Mouse (Mus musculus): ENCODE results near the gene Gatd1. TPM values are rescaled to one million over a fixed set of nuclear protein-coding genes. Genes with fewer than 3 reads are reported as not detected.

Gene Gatd1
- polyA plus RNA-seq, 1 experiment, result 33.6 TPM

GRCm38 (mm10) chr7:141364349-141365048, 49.4 kb downstream of the Gatd1 start:
- Histone ChIP-seq H3K27ac (ENCODE audit: control insufficient read depth, insufficient read depth, low read depth, low read length, poor library complexity) (peak overlapping the region; percentile 49; the same call in 1 of the 2 replicates), H3K4me3 (replicated peaks; ENCODE audit: control insufficient read depth, low read depth, low read length) (no peak overlapping the region), H3K4me1 (ENCODE audit: control insufficient read depth, insufficient read depth, low read length) (peaks cover 3% of the 10 kb centered on the region; the same call in 1 of the 2 replicates)
- no peak for TF ChIP-seq POLR2A (IDR thresholded peaks at IDR 0.05; ENCODE audit: borderline replicate concordance, control insufficient read depth, low read depth, low read length)
- no peak for TF ChIP-seq CTCF (IDR thresholded peaks at IDR 0.05; ENCODE audit: control insufficient read depth, insufficient read depth, low read length)
- WGBS, result 61% methylated on average over 5 of the region's 5 CpGs

- TF ChIP-seq POLR2A (IDR thresholded peaks at IDR 0.05; ENCODE audit: borderline replicate concordance, control insufficient read depth, low read depth, low read length) (no peak), CTCF (IDR thresholded peaks at IDR 0.05; ENCODE audit: control insufficient read depth, insufficient read depth, low read length) (no peak)
- peak overlapping the region; percentile 54 for H3K27ac ChIP-seq (ENCODE audit: control insufficient read depth, insufficient read depth, low read depth, low read length, poor library complexity)
- WGBS, result 62% methylated on average over 2 of the region's 2 CpGs
- H3K4me1 ChIP-seq (ENCODE audit: control insufficient read depth, insufficient read depth, low read length), result peaks cover 3% of the 10 kb centered on the region; the same call in 1 of the 2 replicates
- no peak overlapping the region for H3K4me3 ChIP-seq (replicated peaks; ENCODE audit: control insufficient read depth, low read depth, low read length)
Measured at GRCm38 (mm10) chr7:141363752-141364125, 50.2 kb downstream of the Gatd1 start.

GRCm38 (mm10) chr7:141363106-141363751, 50.7 kb downstream of the Gatd1 start:
- 55% methylated on average over 4 of the region's 4 CpGs for WGBS
- H3K4me1 ChIP-seq (ENCODE audit: control insufficient read depth, insufficient read depth, low read length), result peaks cover 3% of the 10 kb centered on the region; the same call in 1 of the 2 replicates
- H3K27ac ChIP-seq (ENCODE audit: control insufficient read depth, insufficient read depth, low read depth, low read length, poor library complexity), result peak overlapping the region; percentile 54
- TF ChIP-seq POLR2A (IDR thresholded peaks at IDR 0.05; ENCODE audit: borderline replicate concordance, control insufficient read depth, low read depth, low read length), result no peak
- TF ChIP-seq CTCF (IDR thresholded peaks at IDR 0.05; ENCODE audit: control insufficient read depth, insufficient read depth, low read length), result peak; percentile 72
- H3K4me3 ChIP-seq (replicated peaks; ENCODE audit: control insufficient read depth, low read depth, low read length), result no peak overlapping the region

GRCm38 (mm10) chr7:141361510-141361909, 52.4 kb downstream of the Gatd1 start:
- peaks cover 3% of the 10 kb centered on the region; the same call in 1 of the 2 replicates for H3K4me1 ChIP-seq (ENCODE audit: control insufficient read depth, insufficient read depth, low read length)
- H3K4me3 ChIP-seq (replicated peaks; ENCODE audit: control insufficient read depth, low read depth, low read length), result no peak overlapping the region
- TF ChIP-seq CTCF (IDR thresholded peaks at IDR 0.05; ENCODE audit: control insufficient read depth, insufficient read depth, low read length), result no peak
- no peak for TF ChIP-seq POLR2A (IDR thresholded peaks at IDR 0.05; ENCODE audit: borderline replicate concordance, control insufficient read depth, low read depth, low read length)
- H3K27ac ChIP-seq (ENCODE audit: control insufficient read depth, insufficient read depth, low read depth, low read length, poor library complexity), result no peak overlapping the region
- 30% methylated on average over 24 of the region's 24 CpGs for WGBS

Other genes starting within 250 kb of the Gatd1 start
- 17.8 and 27.6 TPM in 2 replicates for gene Rnh1, start 241.3 kb downstream of the Gatd1 start, polyA plus RNA-seq (2011; ENCODE audit: insufficient read depth, insufficient read length, low replicate concordance, missing spikeins)
- gene Hras, start 220.1 kb downstream of the Gatd1 start, polyA plus RNA-seq (2011; ENCODE audit: insufficient read depth, insufficient read length, low replicate concordance, missing spikeins), result 108 and 168 TPM in 2 replicates
- gene Lrrc56, start 220.0 kb downstream of the Gatd1 start, polyA plus RNA-seq (2011; ENCODE audit: insufficient read depth, insufficient read length, low replicate concordance, missing spikeins), result 2.2 and 3.1 TPM in 2 replicates
- 0.47 and 1.9 TPM in 2 replicates for gene Lmntd2, start 200.1 kb downstream of the Gatd1 start, polyA plus RNA-seq (2011; ENCODE audit: insufficient read depth, insufficient read length, low replicate concordance, missing spikeins)
- gene Rassf7, start 198.3 kb downstream of the Gatd1 start, polyA plus RNA-seq (2011; ENCODE audit: insufficient read depth, insufficient read length, low replicate concordance, missing spikeins), result 10.1 and 17.9 TPM in 2 replicates
- 76.7 and 130 TPM in 2 replicates for gene Phrf1, start 185.4 kb downstream of the Gatd1 start, polyA plus RNA-seq (2011; ENCODE audit: insufficient read depth, insufficient read length, low replicate concordance, missing spikeins)
- 37.9 and 60.3 TPM in 2 replicates for gene Irf7, start 147.7 kb downstream of the Gatd1 start, polyA plus RNA-seq (2011; ENCODE audit: insufficient read depth, insufficient read length, low replicate concordance, missing spikeins)
- gene Cdhr5, start 137.3 kb downstream of the Gatd1 start, polyA plus RNA-seq (2011; ENCODE audit: insufficient read depth, insufficient read length, low replicate concordance, missing spikeins), result not detected in 2 replicates
- not detected in 2 replicates for gene Sct, start 135.0 kb downstream of the Gatd1 start, polyA plus RNA-seq (2011; ENCODE audit: insufficient read depth, insufficient read length, low replicate concordance, missing spikeins)
- gene Drd4, start 122.1 kb downstream of the Gatd1 start, polyA plus RNA-seq (2011; ENCODE audit: insufficient read depth, insufficient read length, low replicate concordance, missing spikeins), result not detected in 2 replicates
- gene Deaf1, start 86.4 kb downstream of the Gatd1 start, polyA plus RNA-seq (2011; ENCODE audit: insufficient read depth, insufficient read length, low replicate concordance, missing spikeins), result 49.1 and 51.4 TPM in 2 replicates
- gene Tmem80, start 86.4 kb downstream of the Gatd1 start, polyA plus RNA-seq (2011; ENCODE audit: insufficient read depth, insufficient read length, low replicate concordance, missing spikeins), result 23.5 and 33.0 TPM in 2 replicates
- 0.57 and 0.79 TPM in 2 replicates for gene Eps8l2, start 75.3 kb downstream of the Gatd1 start, polyA plus RNA-seq (2011; ENCODE audit: insufficient read depth, insufficient read length, low replicate concordance, missing spikeins)
- gene Taldo1, start 21.9 kb downstream of the Gatd1 start, polyA plus RNA-seq (2011; ENCODE audit: insufficient read depth, insufficient read length, low replicate concordance, missing spikeins), result 324 and 522 TPM in 2 replicates
- gene Cend1, start 15.4 kb upstream of the Gatd1 start, polyA plus RNA-seq (2011; ENCODE audit: insufficient read depth, insufficient read length, low replicate concordance, missing spikeins), result 3.4 TPM in 1 of 2 replicates, not detected in the other
- gene Slc25a22, start 23.8 kb upstream of the Gatd1 start, polyA plus RNA-seq (2011; ENCODE audit: insufficient read depth, insufficient read length, low replicate concordance, missing spikeins), result 18.1 and 30.3 TPM in 2 replicates
- gene Pidd1, start 29.9 kb upstream of the Gatd1 start, polyA plus RNA-seq (2011; ENCODE audit: insufficient read depth, insufficient read length, low replicate concordance, missing spikeins), result 19.4 and 39.6 TPM in 2 replicates
- gene Rplp2, start 33.2 kb upstream of the Gatd1 start, polyA plus RNA-seq (2011; ENCODE audit: insufficient read depth, insufficient read length, low replicate concordance, missing spikeins), result 2,580 and 2,615 TPM in 2 replicates
- gene Pnpla2, start 41.1 kb upstream of the Gatd1 start, polyA plus RNA-seq (2011; ENCODE audit: insufficient read depth, insufficient read length, low replicate concordance, missing spikeins), result 14.4 and 21.3 TPM in 2 replicates
- gene Cracr2b, start 47.0 kb upstream of the Gatd1 start, polyA plus RNA-seq (2011; ENCODE audit: insufficient read depth, insufficient read length, low replicate concordance, missing spikeins), result 12.4 and 20.7 TPM in 2 replicates
- 22.5 and 34.2 TPM in 2 replicates for gene Cd151, start 53.3 kb upstream of the Gatd1 start, polyA plus RNA-seq (2011; ENCODE audit: insufficient read depth, insufficient read length, low replicate concordance, missing spikeins)
- 5.0 and 7.9 TPM in 2 replicates for gene Polr2l, start 61.0 kb upstream of the Gatd1 start, polyA plus RNA-seq (2011; ENCODE audit: insufficient read depth, insufficient read length, low replicate concordance, missing spikeins)
- 13.2 and 16.4 TPM in 2 replicates for gene Tspan4, start 61.1 kb upstream of the Gatd1 start, polyA plus RNA-seq (2011; ENCODE audit: insufficient read depth, insufficient read length, low replicate concordance, missing spikeins)
- gene Chid1, start 125.7 kb upstream of the Gatd1 start, polyA plus RNA-seq (2011; ENCODE audit: insufficient read depth, insufficient read length, low replicate concordance, missing spikeins), result 5.5 and 10.9 TPM in 2 replicates
- 38.8 and 59.9 TPM in 2 replicates for gene Ap2a2, start 148.0 kb upstream of the Gatd1 start, polyA plus RNA-seq (2011; ENCODE audit: insufficient read depth, insufficient read length, low replicate concordance, missing spikeins)
- gene Muc6, start 241.2 kb upstream of the Gatd1 start, polyA plus RNA-seq (2011; ENCODE audit: insufficient read depth, insufficient read length, low replicate concordance, missing spikeins), result 0.25 TPM in 1 of 2 replicates, not detected in the other

Data from bone marrow, adult 2 months (tissue).